Mouse (Mus musculus) limb, embryonic 14.5 days (tissue): ENCODE results near the gene Rin3. TPM values are rescaled to one million over a fixed set of nuclear protein-coding genes. Genes with fewer than 3 reads are reported as not detected.
A peak's percentile ranks its signal among the peaks of the same experiment; 100 is the strongest.

Experiments
- ATAC-seq: fragments of 200-750 bp; cut with Nextera tagmentation; 2 replicates; pipeline ENCODE4 v1.8.0; 2017; ENCODE audit warnings: low read depth, moderate number of reproducible peaks, moderate TSS enrichment; ENCODE audit not compliant: low FRiP score
- DNase-seq: peaks from one replicate; pipeline ENCODE4 v3.0.0-alpha.2; 2015; ENCODE audit warnings: low spot score
- H3K27ac ChIP-seq: fragments of 300-500 bp; sonication (generic); replicated peaks from 2 replicates; pipeline ENCODE4 v1.5.1; 2014; ENCODE audit warnings: low read depth, mild to moderate bottlenecking, low read length, moderate library complexity, mixed read lengths
- H3K27me3 ChIP-seq: fragments of 300-500 bp; sonication (generic); 2 replicates; pipeline ENCODE4 v1.6.1; 2014; ENCODE audit warnings: low read length, mixed read lengths; ENCODE audit not compliant: control insufficient read depth, insufficient read depth
- H3K36me3 ChIP-seq: fragments of 300-500 bp; sonication (generic); 2 replicates; pipeline ENCODE4 v1.6.1; 2014; ENCODE audit warnings: mild to moderate bottlenecking, low read length, moderate library complexity, mixed read lengths; ENCODE audit not compliant: control insufficient read depth, insufficient read depth
- H3K4me1 ChIP-seq: fragments of 300-500 bp; sonication (generic); 2 replicates; pipeline ENCODE4 v1.6.1; 2014; ENCODE audit warnings: antibody characterized with exemption, low read length, mixed read lengths; ENCODE audit not compliant: control insufficient read depth, insufficient read depth
- H3K4me2 ChIP-seq: fragments of 300-500 bp; sonication (generic); replicated peaks from 2 replicates; pipeline ENCODE4 v1.6.1; 2014; ENCODE audit warnings: low read depth, mild to moderate bottlenecking, low read length, moderate library complexity; ENCODE audit not compliant: severe bottlenecking
- H3K4me3 ChIP-seq: fragments of 300-500 bp; sonication (generic); replicated peaks from 2 replicates; pipeline ENCODE4 v1.5.1; 2014; ENCODE audit warnings: low read length
- H3K9ac ChIP-seq: fragments of 300-500 bp; sonication (generic); 2 replicates; pipeline ENCODE4 v1.6.1; 2014; ENCODE audit warnings: mild to moderate bottlenecking, low read depth, low read length, moderate library complexity; ENCODE audit not compliant: severe bottlenecking
- H3K9me3 ChIP-seq: fragments of 300-500 bp; sonication (generic); 2 replicates; pipeline ENCODE4 v1.6.1; 2016; ENCODE audit warnings: low read length; ENCODE audit not compliant: control insufficient read depth
- POLR2A ChIP-seq: fragments of 200-500 bp; IDR thresholded peaks from 2 replicates; pipeline ENCODE4 v1.8.0; 2012; ENCODE audit warnings: inconsistent platforms, mild to moderate bottlenecking, moderate library complexity, borderline replicate concordance; ENCODE audit not compliant: insufficient read depth, insufficient read length; ENCODE audit errors: extremely low read depth
- WGBS: fragments of 180-500 bp; shearing (Covaris S2); extraction: QIAGEN DNeasy Blood & Tissue Kit; methylation state at CpG from one replicate; pipeline ENCODE4 v1.1.7; 2014; 5-methylcytosine and 5-hydroxymethylcytosine counted together
- polyA plus RNA-seq, 2 experiments: library from polyadenylated mRNA; depleted of rRNA in 1 of 2; stranded (reverse) in 1 of 2; unstranded in 1 of 2; fragments of >200 nt; fragmentation: Nextera tagmentation in 1 of 2; extraction: Ambion mirVana in 1 of 2; gene quantifications; 2 replicates each; pipeline versions ENCODE4 v1.2.1 to v1.2.3; 2012 to 2014

Gene Rin3
- polyA plus RNA-seq, 2 experiments = 10.0 to 10.8 TPM

DNA sequence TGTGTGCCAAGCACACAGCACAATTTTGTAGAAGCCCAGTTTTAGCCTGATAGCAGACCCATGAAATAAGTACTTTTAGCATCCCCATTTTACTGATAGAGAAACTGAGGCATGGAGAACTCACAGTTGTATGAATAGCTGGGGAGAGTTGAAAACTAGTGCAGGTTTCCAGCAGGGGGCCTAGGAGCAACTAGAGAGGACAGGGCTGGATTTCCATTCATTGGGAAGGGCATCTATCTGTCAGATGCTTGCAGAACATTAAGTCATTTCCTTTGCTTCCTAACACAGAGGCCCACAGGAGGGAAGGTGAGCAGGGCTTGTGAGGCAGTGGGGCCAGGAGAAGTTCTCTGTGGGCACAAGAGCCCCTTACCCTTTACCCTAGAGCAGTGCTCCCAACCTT is 27.8 kb upstream of the Rin3 start:
- no peaks in the 10 kb centered on the region for H3K36me3 ChIP-seq
- H3K27me3 ChIP-seq = no peaks in the 10 kb centered on the region
- no peak overlapping the region for H3K9ac ChIP-seq
- H3K27ac ChIP-seq = no peak overlapping the region
- TF ChIP-seq POLR2A = no peak
- DNase-seq = no peak
- no peak overlapping the region for H3K4me3 ChIP-seq
- H3K9me3 ChIP-seq = no peaks in the 10 kb centered on the region
- no peaks in the 10 kb centered on the region for H3K4me1 ChIP-seq
- ATAC-seq = no peak
- H3K4me2 ChIP-seq = no peak overlapping the region

DNA sequence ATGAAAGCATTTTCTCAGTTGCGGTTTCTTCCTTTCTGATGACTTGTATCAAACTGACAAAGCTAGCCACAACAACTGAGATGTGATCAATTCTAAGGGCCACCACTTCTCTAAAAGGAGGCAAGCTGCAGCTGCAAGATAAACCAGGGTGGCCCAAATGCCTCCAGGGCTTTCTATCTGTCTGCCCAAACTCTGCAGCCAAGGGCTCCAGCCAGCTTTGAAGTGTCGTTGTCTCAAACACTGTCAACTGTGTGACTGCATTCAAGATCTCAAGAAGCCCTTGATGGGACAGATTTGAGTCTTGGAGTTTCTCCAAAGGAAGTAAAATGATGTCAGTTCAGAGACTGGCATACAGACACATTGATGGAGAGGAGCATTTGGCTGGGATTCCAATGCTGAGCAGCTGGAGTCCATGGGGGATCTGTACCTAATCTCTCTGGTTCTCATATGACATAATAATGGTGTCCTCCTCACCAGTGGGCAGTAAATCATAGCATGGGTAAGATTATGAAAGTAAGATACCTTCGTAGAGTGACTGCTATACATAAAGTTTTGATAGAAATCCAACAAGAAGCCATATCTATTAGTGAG is 24.2 kb upstream of the Rin3 start:
- H3K4me1 ChIP-seq = peaks cover 26% of the 10 kb centered on the region
- H3K27ac ChIP-seq = no peak overlapping the region
- no peak overlapping the region for H3K4me2 ChIP-seq
- ATAC-seq (no peak), DNase-seq (no peak)
- H3K4me3 ChIP-seq = no peak overlapping the region
- H3K9ac ChIP-seq = no peak overlapping the region
- TF ChIP-seq POLR2A = no peak
- no peaks in the 10 kb centered on the region for H3K9me3 ChIP-seq
- 72% methylated on average over 3 of the region's 3 CpGs for WGBS
- H3K27me3 ChIP-seq = no peaks in the 10 kb centered on the region
- no peaks in the 10 kb centered on the region for H3K36me3 ChIP-seq

DNA sequence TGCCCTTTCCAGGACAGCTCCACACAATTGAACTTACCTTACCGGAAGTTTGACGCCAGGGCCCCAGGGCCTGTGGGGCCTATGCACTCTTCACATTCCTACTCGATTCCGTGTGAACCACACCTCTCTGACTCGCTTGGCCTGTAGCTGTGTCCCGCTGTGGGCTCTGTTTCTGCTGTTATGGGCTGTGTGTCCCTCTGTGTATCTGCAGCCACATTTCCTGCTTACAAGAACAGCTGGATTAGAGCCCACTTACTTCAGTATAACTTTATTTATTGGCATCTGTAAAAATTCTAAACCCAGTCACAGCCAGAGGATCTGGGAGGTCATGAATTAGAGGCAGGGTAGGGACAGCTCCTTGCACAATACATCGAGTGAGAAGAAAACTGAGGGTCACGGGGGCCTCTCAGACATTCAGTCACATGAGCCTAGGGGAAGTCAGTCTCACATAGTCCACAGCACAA is 20.9 kb upstream of the Rin3 start:
- TF ChIP-seq POLR2A = no peak
- Histone ChIP-seq H3K4me3 (no peak overlapping the region), H3K27me3 (no peaks in the 10 kb centered on the region), H3K9ac (no peak overlapping the region), H3K9me3 (no peaks in the 10 kb centered on the region), H3K4me1 (peaks cover 28% of the 10 kb centered on the region), H3K27ac (peak overlapping the region; percentile 38; the same call in 1 of the 2 replicates), H3K36me3 (no peaks in the 10 kb centered on the region), H3K4me2 (no peak overlapping the region)
- WGBS = 13% methylated on average over 8 of the region's 8 CpGs
- ATAC-seq = peak; percentile 78
- DNase-seq = peak; percentile 55

DNA sequence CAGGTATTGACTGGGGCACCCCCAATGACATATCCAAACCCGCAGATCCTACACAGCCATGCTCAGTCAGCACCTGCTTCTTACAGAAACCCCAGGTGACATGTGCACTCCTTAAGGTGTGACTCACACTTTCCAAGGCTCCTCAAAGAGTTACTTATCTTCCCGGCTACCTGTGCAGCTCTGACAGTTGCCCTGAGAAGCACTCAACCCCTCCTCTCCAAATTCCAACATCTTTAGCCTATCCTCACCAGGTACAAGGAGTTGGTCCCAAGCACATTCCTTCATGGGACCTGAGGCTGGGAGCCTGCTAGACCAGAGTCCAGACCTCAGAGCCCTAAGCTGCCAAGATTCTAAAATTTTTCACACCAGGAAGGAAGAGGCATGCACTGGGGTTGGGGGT is 20.0 kb upstream of the Rin3 start:
- H3K36me3 ChIP-seq = no peaks in the 10 kb centered on the region
- no peaks in the 10 kb centered on the region for H3K27me3 ChIP-seq
- no peaks in the 10 kb centered on the region for H3K9me3 ChIP-seq
- H3K9ac ChIP-seq = no peak overlapping the region
- no peak overlapping the region for H3K27ac ChIP-seq
- WGBS = 95% methylated on average over 2 of the region's 2 CpGs
- no peak for ATAC-seq
- TF ChIP-seq POLR2A = no peak
- H3K4me2 ChIP-seq = no peak overlapping the region
- peaks cover 28% of the 10 kb centered on the region for H3K4me1 ChIP-seq
- H3K4me3 ChIP-seq = no peak overlapping the region
- DNase-seq = no peak

DNA sequence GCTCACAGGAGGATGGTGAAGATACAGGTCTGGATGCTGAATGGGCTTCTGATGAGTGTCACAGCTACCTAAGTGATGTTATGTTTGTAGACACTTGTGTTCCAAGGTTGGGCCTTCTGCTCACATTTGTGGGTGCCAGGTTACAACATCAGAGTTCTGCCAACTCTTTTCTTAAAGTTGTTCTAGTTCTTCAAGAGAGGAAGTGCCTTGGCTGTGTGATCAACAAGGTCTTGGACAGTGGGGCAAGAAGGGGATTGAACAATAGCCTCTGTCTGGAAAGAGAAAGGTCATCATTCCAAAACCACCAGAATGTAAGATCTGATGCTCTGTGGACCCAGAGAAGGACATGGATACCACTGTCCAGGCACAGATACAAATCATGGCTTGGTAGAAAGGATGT is 19.6 kb upstream of the Rin3 start:
- no peak for TF ChIP-seq POLR2A
- Histone ChIP-seq H3K4me2 (no peak overlapping the region), H3K27me3 (no peaks in the 10 kb centered on the region), H3K27ac (no peak overlapping the region), H3K4me3 (no peak overlapping the region), H3K9ac (no peak overlapping the region), H3K4me1 (peaks cover 28% of the 10 kb centered on the region), H3K36me3 (no peaks in the 10 kb centered on the region), H3K9me3 (no peaks in the 10 kb centered on the region)
- no peak for ATAC-seq
- DNase-seq = no peak

DNA sequence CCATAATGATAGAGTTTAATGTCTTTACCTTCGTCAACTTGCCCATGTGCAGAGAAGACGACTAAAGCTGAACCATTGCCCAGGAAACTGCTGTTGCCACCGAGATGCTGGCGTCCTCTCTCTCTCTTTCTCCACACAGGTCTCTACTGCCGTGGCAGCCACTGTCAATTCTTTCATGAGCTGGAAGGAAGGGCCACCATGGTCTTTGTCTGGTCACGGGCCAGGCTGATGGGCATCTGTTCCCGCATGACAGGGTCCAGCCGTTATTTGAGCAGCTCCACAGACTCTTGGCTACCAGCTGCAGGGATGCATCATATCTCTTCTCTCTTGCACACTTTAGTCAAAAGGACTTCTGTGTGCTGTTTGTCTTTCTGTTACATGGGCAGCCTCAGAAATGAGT is 16.4 kb upstream of the Rin3 start:
- TF ChIP-seq POLR2A = no peak
- no peak for DNase-seq
- Histone ChIP-seq H3K36me3 (no peaks in the 10 kb centered on the region), H3K27ac (no peak overlapping the region), H3K4me1 (peaks cover 23% of the 10 kb centered on the region), H3K9me3 (no peaks in the 10 kb centered on the region), H3K4me2 (no peak overlapping the region), H3K9ac (no peak overlapping the region), H3K4me3 (no peak overlapping the region), H3K27me3 (no peaks in the 10 kb centered on the region)
- WGBS = 83% methylated on average over 8 of the region's 8 CpGs
- ATAC-seq = no peak
